Mouse (Mus musculus): ENCODE results near the gene Pigq. TPM values are rescaled to one million over a fixed set of nuclear protein-coding genes. Genes with fewer than 3 reads are reported as not detected.

Gene Pigq
- polyA plus RNA-seq, 1 experiment from 2014 or later: 47.3 TPM

- Histone ChIP-seq H3K4me1 (replicated peaks) (peaks cover 21% of the 10 kb centered on the region), H3K36me3 (peaks cover 16% of the 10 kb centered on the region; the same call in 1 of the 2 replicates), H3K27me3 (no peaks in the 10 kb centered on the region), H3K9ac (replicated peaks) (no peak overlapping the region), H3K4me3 (replicated peaks) (no peak overlapping the region), H3K4me2 (no peak overlapping the region), H3K9me3 (no peaks in the 10 kb centered on the region), H3K27ac (no peak overlapping the region)
- ATAC-seq (ENCODE audit: insufficient number of reproducible peaks, insufficient read depth, low FRiP score, low TSS enrichment, low read depth): no peak
- 90% methylated on average over 5 of the region's 5 CpGs for WGBS
Observed at GRCm38 (mm10) chr17:25979829-25980738, 35.3 kb upstream of the Pigq start.

GRCm38 (mm10) chr17:25970954-25971707, 26.4 kb upstream of the Pigq start:
- Histone ChIP-seq H3K36me3 (peaks cover 10% of the 10 kb centered on the region), H3K4me3 (replicated peaks) (no peak overlapping the region), H3K4me2 (no peak overlapping the region), H3K27ac (no peak overlapping the region), H3K9ac (replicated peaks) (no peak overlapping the region), H3K9me3 (no peaks in the 10 kb centered on the region), H3K4me1 (replicated peaks) (peaks cover 13% of the 10 kb centered on the region; the same call in 1 of the 2 replicates), H3K27me3 (no peaks in the 10 kb centered on the region)
- ATAC-seq (ENCODE audit: insufficient number of reproducible peaks, insufficient read depth, low FRiP score, low TSS enrichment, low read depth): no peak
- 87% methylated on average over 4 of the region's 4 CpGs for WGBS

- no peak for ATAC-seq (ENCODE audit: insufficient number of reproducible peaks, insufficient read depth, low FRiP score, low TSS enrichment, low read depth)
- Histone ChIP-seq H3K27ac (no peak overlapping the region), H3K9ac (replicated peaks) (no peak overlapping the region), H3K27me3 (no peaks in the 10 kb centered on the region), H3K4me1 (replicated peaks) (peaks cover 13% of the 10 kb centered on the region; the same call in 1 of the 2 replicates), H3K9me3 (no peaks in the 10 kb centered on the region), H3K4me2 (no peak overlapping the region), H3K36me3 (peaks cover 15% of the 10 kb centered on the region), H3K4me3 (replicated peaks) (no peak overlapping the region)
- 97% methylated on average over 9 of the region's 9 CpGs for WGBS
Observed at GRCm38 (mm10) chr17:25970448-25970847, 25.7 kb upstream of the Pigq start.

- no peak overlapping the region for H3K4me2 ChIP-seq
- H3K9me3 ChIP-seq: no peaks in the 10 kb centered on the region
- H3K27me3 ChIP-seq: no peaks in the 10 kb centered on the region
- H3K9ac ChIP-seq (replicated peaks): no peak overlapping the region
- WGBS: 65% methylated on average over 1 of the region's 1 CpGs
- peaks cover 2% of the 10 kb centered on the region; the same call in 1 of the 2 replicates for H3K4me1 ChIP-seq (replicated peaks)
- H3K4me3 ChIP-seq (replicated peaks): no peak overlapping the region
- no peak overlapping the region for H3K27ac ChIP-seq
- H3K36me3 ChIP-seq: peaks cover 37% of the 10 kb centered on the region
- no peak for ATAC-seq (ENCODE audit: insufficient number of reproducible peaks, insufficient read depth, low FRiP score, low TSS enrichment, low read depth)
Observed at GRCm38 (mm10) chr17:25968176-25968575, 23.4 kb upstream of the Pigq start.

- H3K27me3 ChIP-seq: no peaks in the 10 kb centered on the region
- ATAC-seq (ENCODE audit: insufficient number of reproducible peaks, insufficient read depth, low FRiP score, low TSS enrichment, low read depth): no peak
- H3K4me2 ChIP-seq: no peak overlapping the region
- H3K4me3 ChIP-seq (replicated peaks): no peak overlapping the region
- H3K27ac ChIP-seq: no peak overlapping the region
- no peaks in the 10 kb centered on the region; the same call in 1 of the 2 replicates for H3K4me1 ChIP-seq (replicated peaks)
- peaks cover 37% of the 10 kb centered on the region for H3K36me3 ChIP-seq
- no peak overlapping the region for H3K9ac ChIP-seq (replicated peaks)
- H3K9me3 ChIP-seq: no peaks in the 10 kb centered on the region
- 39% methylated on average over 3 of the region's 3 CpGs for WGBS
Observed at GRCm38 (mm10) chr17:25967652-25968051, 22.9 kb upstream of the Pigq start.

GRCm38 (mm10) chr17:25964271-25964670, 19.5 kb upstream of the Pigq start:
- Histone ChIP-seq H3K27ac (no peak overlapping the region), H3K4me2 (no peak overlapping the region), H3K36me3 (peaks cover 67% of the 10 kb centered on the region), H3K9ac (replicated peaks) (no peak overlapping the region), H3K4me1 (replicated peaks) (no peaks in the 10 kb centered on the region; the same call in 1 of the 2 replicates), H3K9me3 (no peaks in the 10 kb centered on the region), H3K27me3 (no peaks in the 10 kb centered on the region), H3K4me3 (replicated peaks) (no peak overlapping the region)
- ATAC-seq (ENCODE audit: insufficient number of reproducible peaks, insufficient read depth, low FRiP score, low TSS enrichment, low read depth): no peak
- WGBS: 90% methylated on average over 7 of the region's 7 CpGs

GRCm38 (mm10) chr17:25962413-25962905, 17.7 kb upstream of the Pigq start:
- ATAC-seq (ENCODE audit: insufficient number of reproducible peaks, insufficient read depth, low FRiP score, low TSS enrichment, low read depth): no peak
- no peaks in the 10 kb centered on the region; the same call in 1 of the 2 replicates for H3K4me1 ChIP-seq (replicated peaks)
- H3K9me3 ChIP-seq: no peaks in the 10 kb centered on the region
- peaks cover 82% of the 10 kb centered on the region for H3K36me3 ChIP-seq
- no peaks in the 10 kb centered on the region for H3K27me3 ChIP-seq
- no peak overlapping the region for H3K4me2 ChIP-seq
- 96% methylated on average over 7 of the region's 7 CpGs for WGBS
- no peak overlapping the region for H3K27ac ChIP-seq
- no peak overlapping the region for H3K9ac ChIP-seq (replicated peaks)
- no peak overlapping the region for H3K4me3 ChIP-seq (replicated peaks)

- Histone ChIP-seq H3K27me3 (no peaks in the 10 kb centered on the region), H3K36me3 (peaks cover 84% of the 10 kb centered on the region), H3K4me3 (replicated peaks) (no peak overlapping the region), H3K27ac (no peak overlapping the region), H3K4me2 (no peak overlapping the region), H3K9me3 (no peaks in the 10 kb centered on the region), H3K4me1 (replicated peaks) (no peaks in the 10 kb centered on the region), H3K9ac (replicated peaks) (no peak overlapping the region)
- 92% methylated on average over 5 of the region's 5 CpGs for WGBS
- ATAC-seq (ENCODE audit: insufficient number of reproducible peaks, insufficient read depth, low FRiP score, low TSS enrichment, low read depth): no peak
Observed at GRCm38 (mm10) chr17:25961566-25961965, 16.8 kb upstream of the Pigq start.

- Histone ChIP-seq H3K4me2 (no peak overlapping the region), H3K9me3 (no peaks in the 10 kb centered on the region), H3K4me1 (replicated peaks) (no peaks in the 10 kb centered on the region), H3K9ac (replicated peaks) (no peak overlapping the region), H3K36me3 (peaks cover 74% of the 10 kb centered on the region), H3K4me3 (replicated peaks) (no peak overlapping the region), H3K27me3 (no peaks in the 10 kb centered on the region; the same call in 1 of the 2 replicates), H3K27ac (no peak overlapping the region)
- WGBS: 93% methylated on average over 23 of the region's 23 CpGs
- ATAC-seq (ENCODE audit: insufficient number of reproducible peaks, insufficient read depth, low FRiP score, low TSS enrichment, low read depth): no peak
Observed at GRCm38 (mm10) chr17:25959630-25960467, 15.1 kb upstream of the Pigq start.

- Histone ChIP-seq H3K27me3 (peaks cover 4% of the 10 kb centered on the region), H3K9me3 (no peaks in the 10 kb centered on the region), H3K4me3 (replicated peaks) (no peak overlapping the region), H3K36me3 (peaks cover 65% of the 10 kb centered on the region), H3K9ac (replicated peaks) (no peak overlapping the region), H3K4me2 (no peak overlapping the region), H3K27ac (no peak overlapping the region), H3K4me1 (replicated peaks) (no peaks in the 10 kb centered on the region)
- WGBS: 96% methylated on average over 11 of the region's 11 CpGs
- no peak for ATAC-seq (ENCODE audit: insufficient number of reproducible peaks, insufficient read depth, low FRiP score, low TSS enrichment, low read depth)
Observed at GRCm38 (mm10) chr17:25958771-25959494, 14.2 kb upstream of the Pigq start.
